In genomic region chr6:57582356-57582755, GRCm38 (mm10) we compare ENCODE assay signal across 11 mouse cellular contexts. TPM values are rescaled to one million over a fixed set of nuclear protein-coding genes. Genes with fewer than 3 reads are reported as not detected.
DNase-seq lines count a peak whose midpoint lies in the region; ATAC-seq lines count a peak whose summit lies in the region.
"Had no signal": no experiment of that assay in that cellular context is flagged by ENCODE, and none has a peak within 500 bp of the region (broad histone marks: within the 10 kb centered on the region; RNA-seq: fewer than 3 reads in every experiment).

No protein-coding gene starts in this region.

- ATAC-seq in common myeloid progenitor, adult 5-6 weeks (replicated peaks; ENCODE audit: low read depth, poor library complexity, severe bottlenecking), result peak; percentile 37; the same call in 1 of the 2 replicates
- peak; percentile 34 for ATAC-seq in megakaryocyte, adult 5-6 weeks (ENCODE audit: poor library complexity, severe bottlenecking)
- ATAC-seq: forebrain, embryonic 13.5 days had no signal

- intact Hi-C loops in heart, postnatal 14 days (cut with DNase I), result no loop called here
- intact Hi-C loops in left cerebral cortex, postnatal 4 days (cut with DNase I), result no loop called here

- DNase-seq in heart, adult 18-20 months, result peak; percentile 9 to 26
- DNase-seq in heart, postnatal 14 days, result no peak
- DNase-seq in 416B (ENCODE audit: low read depth), result peak; percentile 60
- DNase-seq in right cerebral cortex, adult 2 months (ENCODE audit: low spot score in 2 of 2), result no peak
- no peak for DNase-seq in gastrocnemius, postnatal 25 days
- no peak for DNase-seq in left cerebral cortex, postnatal 4 days
- DNase-seq: cerebellum, adult 9-10 months; right cerebral cortex, postnatal 4 days had no signal

RNA-seq across cellular contexts. Expression of gene Herc6, which starts 1.6 kb away (rescaled TPM):
- 1 to 10 TPM; 2.7 to 6.6 TPM for total RNA-seq in heart, adult 18-20 months (2021)
- 1 to 10 TPM; 2.4 TPM for total RNA-seq in heart, postnatal 14 days (2021)
- total RNA-seq in common myeloid progenitor, adult 5-6 weeks (2017), result 16.2 and 18.3 TPM in 2 replicates
- 18.0 and 26.5 TPM in 2 replicates for total RNA-seq in megakaryocyte, adult 5-6 weeks (2015)
- total RNA-seq in megakaryocyte, adult 5-6 weeks (2017), result 14.1 and 15.3 TPM in 2 replicates
- total RNA-seq in gastrocnemius, postnatal 25 days (2021), result 1 to 10 TPM in 1 of 2 experiments, under 1 TPM in 1; 0.41 to 1.6 TPM
- 1 to 10 TPM; 2.4 to 3.4 TPM for total RNA-seq in left cerebral cortex, postnatal 4 days (2021)

RNA-seq across cellular contexts. Expression of gene Ppm1k, which starts 47.1 kb away (rescaled TPM):
- 100 to 1,000 TPM in 1 of 2 experiments, 10 to 100 TPM in 1; 77.8 to 101 TPM for total RNA-seq in heart, adult 18-20 months (2021)
- 10 to 100 TPM; 36.2 to 43.8 TPM for total RNA-seq in heart, postnatal 14 days (2021)
- 25.0 and 32.1 TPM in 2 replicates for total RNA-seq in common myeloid progenitor, adult 5-6 weeks (2017)
- 6.7 and 8.1 TPM in 2 replicates for total RNA-seq in megakaryocyte, adult 5-6 weeks (2015)
- total RNA-seq in megakaryocyte, adult 5-6 weeks (2017), result 10.5 and 11.2 TPM in 2 replicates
- 10 to 100 TPM; 11.2 to 14.1 TPM for total RNA-seq in gastrocnemius, postnatal 25 days (2021)
- 10 to 100 TPM; 19.5 to 22.2 TPM for total RNA-seq in left cerebral cortex, postnatal 4 days (2021)

Comparison
In these comparisons a context has a peak if more than half of its experiments do, and no peak if none do; other contexts are left out.
1. DNase-seq: peak in heart, adult 18-20 months (2 of 2) and 416B (single experiment); none in heart, postnatal 14 days (0 of 2), right cerebral cortex, adult 2 months (0 of 2), gastrocnemius, postnatal 25 days (single experiment) and left cerebral cortex, postnatal 4 days (single experiment).